ENCODE assay signal across 9 mouse cellular contexts in genomic region chr2:95232135-95232772, GRCm38 (mm10).
A peak's percentile ranks its signal among the peaks of the same experiment; 100 is the strongest.
DNase-seq lines count a peak whose midpoint lies in the region; ATAC-seq and TF ChIP-seq lines count a peak whose summit lies in the region.
"Had no signal": no experiment of that assay in that cellular context is flagged by ENCODE, and none has a peak within 500 bp of the region (broad histone marks: within the 10 kb centered on the region; RNA-seq: fewer than 3 reads in every experiment).

No protein-coding gene starts in this region.

- H3K4me2 ChIP-seq in kidney, embryonic 16.5 days (replicated peaks; ENCODE audit: low read depth, low read length): peak overlapping the region; percentile 52
- peak overlapping the region; percentile 44 for H3K4me2 ChIP-seq in limb, embryonic 14.5 days (replicated peaks; ENCODE audit: low read depth, low read length, severe bottlenecking)
- peak overlapping the region; percentile 57 for H3K4me2 ChIP-seq in neural tube, embryonic 15.5 days

- no peak for ATAC-seq in cerebellum, adult (ENCODE audit: insufficient number of reproducible peaks, low FRiP score, low TSS enrichment)
- peak; percentile 99 for ATAC-seq in kidney, embryonic 16.5 days (ENCODE audit: low FRiP score, low TSS enrichment)
- ATAC-seq in limb, embryonic 14.5 days (ENCODE audit: low FRiP score, low read depth): peak; percentile 84
- peak; percentile 93 for ATAC-seq in neural tube, embryonic 15.5 days (ENCODE audit: low FRiP score)

- H3K4me3 ChIP-seq in cerebellum, adult 2 months (replicated peaks; ENCODE audit: insufficient read depth, low read depth, low read length): no peak overlapping the region
- peak overlapping the region; percentile 28; the same call in 1 of the 2 replicates for H3K4me3 ChIP-seq in kidney, embryonic 16.5 days (ENCODE audit: low read length)
- H3K4me3 ChIP-seq in limb, embryonic 14.5 days (replicated peaks; ENCODE audit: low read length): peak overlapping the region; percentile 19; the same call in 1 of the 2 replicates
- H3K4me3 ChIP-seq in neural tube, embryonic 15.5 days (replicated peaks): peak overlapping the region; percentile 28

- H3K4me1 ChIP-seq in cerebellum, adult 2 months (ENCODE audit: control insufficient read depth, insufficient read depth, low read length): no peaks in the 10 kb centered on the region
- H3K4me1 ChIP-seq in kidney, embryonic 16.5 days (ENCODE audit: insufficient read depth, low read length): peaks cover 4% of the 10 kb centered on the region; the same call in 1 of the 2 replicates
- H3K4me1 ChIP-seq in limb, embryonic 14.5 days (ENCODE audit: control insufficient read depth, insufficient read depth, low read length): no peaks in the 10 kb centered on the region
- H3K4me1 ChIP-seq in neural tube, embryonic 15.5 days: peaks cover 17% of the 10 kb centered on the region

- no peaks in the 10 kb centered on the region for H3K27me3 ChIP-seq in cerebellum, adult 2 months (ENCODE audit: control insufficient read depth, insufficient read depth, low read length)
- H3K27me3 ChIP-seq in kidney, embryonic 16.5 days (ENCODE audit: insufficient read depth, low read length): no peaks in the 10 kb centered on the region
- H3K27me3 ChIP-seq in limb, embryonic 14.5 days (ENCODE audit: control insufficient read depth, insufficient read depth, low read length): no peaks in the 10 kb centered on the region
- no peaks in the 10 kb centered on the region for H3K27me3 ChIP-seq in neural tube, embryonic 15.5 days (replicated peaks)

- 12% methylated on average over 15 of the region's 15 CpGs for WGBS in cerebellum, adult 2 months
- 3% methylated on average over 15 of the region's 15 CpGs for WGBS in kidney, embryonic 16.5 days
- 2% methylated on average over 15 of the region's 15 CpGs for WGBS in limb, embryonic 14.5 days
- WGBS in neural tube, embryonic 15.5 days: 2% methylated on average over 15 of the region's 15 CpGs

- no peak for TF ChIP-seq POLR2A in cerebellum, adult 2 months (IDR thresholded peaks at IDR 0.05; ENCODE audit: borderline replicate concordance, insufficient read depth, low read length)
- no peak for TF ChIP-seq POLR2A in limb, embryonic 14.5 days (IDR thresholded peaks at IDR 0.05; ENCODE audit: borderline replicate concordance, extremely low read depth, insufficient read depth, insufficient read length)

- H3K27ac ChIP-seq in cerebellum, adult 2 months (ENCODE audit: insufficient read depth, low read length): no peak overlapping the region
- no peak overlapping the region for H3K27ac ChIP-seq in kidney, embryonic 16.5 days (ENCODE audit: low read length)
- H3K27ac ChIP-seq in limb, embryonic 14.5 days (replicated peaks; ENCODE audit: low read depth, low read length): no peak overlapping the region
- peak overlapping the region; percentile 41 for H3K27ac ChIP-seq in neural tube, embryonic 15.5 days (replicated peaks)
- H3K27ac ChIP-seq: macrophage had no signal

- peak overlapping the region; percentile 36; the same call in 1 of the 2 replicates for H3K9ac ChIP-seq in kidney, embryonic 16.5 days (replicated peaks; ENCODE audit: low read length)
- H3K9ac ChIP-seq in limb, embryonic 14.5 days (ENCODE audit: low read depth, low read length, severe bottlenecking): peak overlapping the region; percentile 41; the same call in 1 of the 2 replicates
- H3K9ac ChIP-seq in neural tube, embryonic 15.5 days (replicated peaks): peak overlapping the region; percentile 20; the same call in 1 of the 2 replicates

- DNase-seq in cerebellum, adult 2 months: peak; percentile 13 to 21
- peak; percentile 69 to 72 for DNase-seq in cerebellum, postnatal 14 days
- peak; percentile 28 to 50 for DNase-seq in frontal cortex, postnatal 25 days (ENCODE audit: low spot score in 2 of 2)
- peak; percentile 67 for DNase-seq in limb, embryonic 14.5 days (ENCODE audit: low spot score)
- DNase-seq in yolk sac, embryonic 10.5 days (ENCODE audit: low spot score): peak; percentile 23

- H3K9me3 ChIP-seq in kidney, embryonic 16.5 days (ENCODE audit: low read length): no peaks in the 10 kb centered on the region
- H3K9me3 ChIP-seq in limb, embryonic 14.5 days (ENCODE audit: control insufficient read depth, low read length): no peaks in the 10 kb centered on the region
- no peaks in the 10 kb centered on the region for H3K9me3 ChIP-seq in neural tube, embryonic 15.5 days (replicated peaks)

- H3K36me3 ChIP-seq in kidney, embryonic 16.5 days (ENCODE audit: insufficient read depth, low read length): no peaks in the 10 kb centered on the region
- no peaks in the 10 kb centered on the region for H3K36me3 ChIP-seq in limb, embryonic 14.5 days (ENCODE audit: control insufficient read depth, insufficient read depth, low read length)
- no peaks in the 10 kb centered on the region for H3K36me3 ChIP-seq in neural tube, embryonic 15.5 days

- TF ChIP-seq CTCF in cerebellum, adult 2 months (IDR thresholded peaks at IDR 0.05; ENCODE audit: borderline replicate concordance, insufficient read depth, low read depth, low read length): peak; percentile 59

Comparison
In these comparisons a context has a peak if more than half of its experiments do, and no peak if none do; other contexts are left out.
1. DNase-seq: peak in every context shown above with its lines; median percentile 70 in cerebellum, postnatal 14 days; 67 in limb, embryonic 14.5 days; 39 in frontal cortex, postnatal 25 days; 23 in yolk sac, embryonic 10.5 days; 17 in cerebellum, adult 2 months.